22 mouse cellular contexts compared by ENCODE assay signal in genomic region chr3:51958751-51959150, GRCm38 (mm10).
DNase-seq lines count a peak whose midpoint lies in the region; ATAC-seq lines count a peak whose summit lies in the region.
"Had no signal": no experiment of that assay in that cellular context is flagged by ENCODE, and none has a peak within 500 bp of the region (broad histone marks: within the 10 kb centered on the region; RNA-seq: fewer than 3 reads in every experiment).

No protein-coding gene starts in this region.

- no peaks in the 10 kb centered on the region for H3K27me3 ChIP-seq in intestine, embryonic 16.5 days (replicated peaks; ENCODE audit: control insufficient read depth, insufficient read depth, low read length)
- H3K27me3 ChIP-seq: forebrain, embryonic 13.5 days; heart, embryonic 15.5 days; hindbrain, embryonic 13.5 days had no signal

- peak; percentile 42 to 68 for DNase-seq in adrenal gland, adult (ENCODE audit: inconsistent age in 2 of 2, low spot score in 1 of 2)
- no peak for DNase-seq in adrenal gland, postnatal 4 days (ENCODE audit: low spot score in 2 of 2)
- DNase-seq in lung, postnatal 10 days: peak; percentile 57
- DNase-seq in lung, adult 18-20 months: no peak
- DNase-seq in adrenal gland, postnatal 10 days: peak; percentile 37
- peak; percentile 42 for DNase-seq in brain, adult 2 months (ENCODE audit: low read depth, low spot score)
- DNase-seq: B cell, adult 2 months; cerebellum, adult 2 months; cerebellum, postnatal 10 days; forebrain, postnatal 0 days; gastrocnemius, postnatal 14 days; heart, adult 2 months; heart, postnatal 14 days had no signal

- no peak overlapping the region for H3K4me2 ChIP-seq in intestine, embryonic 16.5 days (ENCODE audit: low read depth, low read length)
- H3K4me2 ChIP-seq: forebrain, embryonic 13.5 days; heart, embryonic 11.5 days; heart, embryonic 15.5 days; hindbrain, embryonic 13.5 days had no signal

- 71% methylated on average over 2 of the region's 2 CpGs for WGBS in intestine, embryonic 16.5 days

- no peak overlapping the region for H3K27ac ChIP-seq in intestine, embryonic 16.5 days (ENCODE audit: low read length)
- H3K27ac ChIP-seq: embryonic facial prominence, embryonic 10.5 days; forebrain, embryonic 13.5 days; heart, adult 2 months; heart, embryonic 15.5 days; hindbrain, embryonic 13.5 days; hindbrain, postnatal 0 days had no signal

- H3K36me3 ChIP-seq in intestine, embryonic 16.5 days (ENCODE audit: control insufficient read depth, insufficient read depth, low read length): no peaks in the 10 kb centered on the region
- H3K36me3 ChIP-seq: embryonic facial prominence, embryonic 10.5 days; G1E; heart, embryonic 15.5 days; hindbrain, embryonic 13.5 days had no signal

- H3K4me3 ChIP-seq in intestine, embryonic 16.5 days (ENCODE audit: low read length): no peak overlapping the region
- H3K4me3 ChIP-seq: embryonic facial prominence, embryonic 10.5 days; forebrain, embryonic 13.5 days; heart, adult 2 months; heart, embryonic 15.5 days; hindbrain, embryonic 13.5 days had no signal

- H3K4me1 ChIP-seq in intestine, embryonic 16.5 days (ENCODE audit: control insufficient read depth, insufficient read depth, low read length): peaks cover 7% of the 10 kb centered on the region

- no peak overlapping the region for H3K9ac ChIP-seq in intestine, embryonic 16.5 days (ENCODE audit: low read depth, low read length)
- H3K9ac ChIP-seq: forebrain, embryonic 13.5 days; forebrain, postnatal 0 days; heart, embryonic 15.5 days; hindbrain, embryonic 13.5 days had no signal

- no peaks in the 10 kb centered on the region for H3K9me3 ChIP-seq in intestine, embryonic 16.5 days (ENCODE audit: control insufficient read depth, low read length)
- H3K9me3 ChIP-seq: embryonic facial prominence, embryonic 10.5 days; forebrain, embryonic 13.5 days; G1E; heart, embryonic 15.5 days; hindbrain, embryonic 13.5 days had no signal

- ATAC-seq in intestine, embryonic 16.5 days: no peak
- ATAC-seq: CD4-positive, CD25-positive, alpha-beta regulatory T cell, adult 4 months; forebrain, embryonic 13.5 days; forebrain, postnatal 0 days; hindbrain, postnatal 0 days had no signal

Comparison
In these comparisons a context has a peak if more than half of its experiments do, and no peak if none do; other contexts are left out.
1. DNase-seq: peak in adrenal gland, adult (2 of 2), lung, postnatal 10 days (single experiment), adrenal gland, postnatal 10 days (single experiment) and brain, adult 2 months (single experiment); none in adrenal gland, postnatal 4 days (0 of 2) and lung, adult 18-20 months (0 of 2).